Mouse (Mus musculus): Measurements from ENCODE around the gene Gm10715. TPM values are rescaled to one million over a fixed set of nuclear protein-coding genes. Genes with fewer than 3 reads are reported as not detected.
"Not testable (repeated sequence)": the region's sequence is repeated elsewhere in the genome, so short reads cannot be mapped to it uniquely, and the experiment has no call there.

The Gm10715 gene
- polyA plus RNA-seq, 1 experiment from 2014 or later: not detected

GRCm38 (mm10) chr9:3030677-3031318 is 5.9 kb upstream of the Gm10715 start:
- not testable (repeated sequence) for H3K9ac ChIP-seq (ENCODE audit: low read length); H3K27me3 ChIP-seq (ENCODE audit: control insufficient read depth, insufficient read depth, low read length); H3K4me1 ChIP-seq (ENCODE audit: control insufficient read depth, insufficient read depth, low read length); H3K9me3 ChIP-seq (ENCODE audit: control insufficient read depth, low read length); H3K4me3 ChIP-seq (ENCODE audit: low read depth, low read length); H3K36me3 ChIP-seq (ENCODE audit: control insufficient read depth, insufficient read depth, low read length); H3K27ac ChIP-seq (ENCODE audit: low read depth, low read length); H3K4me2 ChIP-seq
- ATAC-seq (ENCODE audit: low FRiP score): peak; percentile 41; the same call in 1 of the 2 replicates
- peak; percentile 100 for DNase-seq (ENCODE audit: low spot score, missing footprints)
- 68% methylated on average over 2 of the region's 10 CpGs for WGBS

- not testable (repeated sequence) for H3K36me3 ChIP-seq (ENCODE audit: control insufficient read depth, insufficient read depth, low read length); ATAC-seq (ENCODE audit: low FRiP score)
Measured at GRCm38 (mm10) chr9:3034299-3034698, 2.4 kb upstream of the Gm10715 start, which contains the start of gene Gm17535. Gm17535 (plus strand) TSS chr9:3034599.

GRCm38 (mm10) chr9:3038161-3038560 is 1.5 kb downstream of the Gm10715 start:
- H3K9me3 ChIP-seq (ENCODE audit: control insufficient read depth, low read length); ATAC-seq (ENCODE audit: low FRiP score); H3K4me3 ChIP-seq (ENCODE audit: low read depth, low read length); H3K4me2 ChIP-seq; H3K9ac ChIP-seq (ENCODE audit: low read length); H3K27ac ChIP-seq (ENCODE audit: low read depth, low read length); H3K4me1 ChIP-seq (ENCODE audit: control insufficient read depth, insufficient read depth, low read length); H3K36me3 ChIP-seq (ENCODE audit: control insufficient read depth, insufficient read depth, low read length); H3K27me3 ChIP-seq (ENCODE audit: control insufficient read depth, insufficient read depth, low read length): not testable (repeated sequence)
- peak; percentile 90 for DNase-seq (ENCODE audit: low spot score, missing footprints)
- WGBS: 61% methylated on average over 4 of the region's 4 CpGs

More at GRCm38 (mm10) chr9:3034299-3034698, 2.4 kb upstream of the Gm10715 start, which contains the start of gene Gm17535:
- not testable (repeated sequence) for H3K9ac ChIP-seq (ENCODE audit: low read length); H3K27ac ChIP-seq (ENCODE audit: low read depth, low read length); DNase-seq (ENCODE audit: low spot score, missing footprints); H3K9me3 ChIP-seq (ENCODE audit: control insufficient read depth, low read length); H3K27me3 ChIP-seq (ENCODE audit: control insufficient read depth, insufficient read depth, low read length); H3K4me2 ChIP-seq; H3K4me3 ChIP-seq (ENCODE audit: low read depth, low read length); H3K4me1 ChIP-seq (ENCODE audit: control insufficient read depth, insufficient read depth, low read length)
- no CpG with 5 or more reads among the region's 8 CpGs for WGBS

Small RNAs within 50 kb of the gene (microRNA-seq; reads per million reads assigned to microRNA genes)
- gene Mir101c: not detected

Other genes with a start within 250 kb of the Gm10715 start
- gene Gm10722, start 36.0 kb upstream of the Gm10715 start, polyA plus RNA-seq (2014; fragmentation: Nextera tagmentation; extraction: Ambion mirVana): not detected in 2 replicates
- 0.34 TPM in 1 of 2 replicates, not detected in the other for gene Gm11168, start 33.5 kb upstream of the Gm10715 start, polyA plus RNA-seq (2014; fragmentation: Nextera tagmentation; extraction: Ambion mirVana)
- gene Gm10721, start 23.7 kb upstream of the Gm10715 start, polyA plus RNA-seq (2014; fragmentation: Nextera tagmentation; extraction: Ambion mirVana): not detected in 2 replicates
- gene Gm10720, start 21.2 kb upstream of the Gm10715 start, polyA plus RNA-seq (2014; fragmentation: Nextera tagmentation; extraction: Ambion mirVana): not detected in 2 replicates
- 0.29 and 0.37 TPM in 2 replicates for gene Gm10719, start 19.5 kb upstream of the Gm10715 start, polyA plus RNA-seq (2014; fragmentation: Nextera tagmentation; extraction: Ambion mirVana)
- gene Gm10718, start 13.3 kb upstream of the Gm10715 start, polyA plus RNA-seq (2014; fragmentation: Nextera tagmentation; extraction: Ambion mirVana): 0.44 TPM in 1 of 2 replicates, not detected in the other
- 0.26 TPM in 1 of 2 replicates, not detected in the other for gene Gm10717, start 11.5 kb upstream of the Gm10715 start, polyA plus RNA-seq (2014; fragmentation: Nextera tagmentation; extraction: Ambion mirVana)
- not detected in 2 replicates for gene Gm17535, start 2.3 kb upstream of the Gm10715 start, polyA plus RNA-seq (2014; fragmentation: Nextera tagmentation; extraction: Ambion mirVana)